Mouse (Mus musculus) intestine, embryonic 15.5 days (tissue): ENCODE data around the gene Cyyr1. TPM values are rescaled to one million over a fixed set of nuclear protein-coding genes. Genes with fewer than 3 reads are reported as not detected.
A peak's percentile ranks its signal among the peaks of the same experiment; 100 is the strongest.

Experiments
- ATAC-seq: fragments of 200-750 bp; cut with Nextera tagmentation; 2 replicates; pipeline ENCODE4 v1.8.0; 2017; ENCODE audit warnings: moderate TSS enrichment, moderate library complexity
- H3K27ac ChIP-seq: fragments of 300-500 bp; sonication (generic); 2 replicates; pipeline ENCODE4 v1.5.1; 2015; ENCODE audit warnings: mild to moderate bottlenecking, inconsistent platforms
- H3K27me3 ChIP-seq: fragments of 300-500 bp; sonication (generic); replicated peaks from 2 replicates; pipeline ENCODE4 v1.6.1; 2015; ENCODE audit warnings: inconsistent platforms
- H3K36me3 ChIP-seq: fragments of 300-500 bp; sonication (generic); 2 replicates; pipeline ENCODE4 v1.6.1; 2015; ENCODE audit warnings: inconsistent platforms
- H3K4me1 ChIP-seq: fragments of 300-500 bp; sonication (generic); replicated peaks from 2 replicates; pipeline ENCODE4 v1.6.1; 2015; ENCODE audit warnings: inconsistent platforms
- H3K4me2 ChIP-seq: fragments of 300-500 bp; sonication (generic); replicated peaks from 2 replicates; pipeline ENCODE4 v1.6.1; 2015; ENCODE audit warnings: mild to moderate bottlenecking, inconsistent platforms
- H3K4me3 ChIP-seq: fragments of 300-500 bp; sonication (generic); replicated peaks from 2 replicates; pipeline ENCODE4 v1.5.1; 2015; ENCODE audit warnings: inconsistent platforms
- H3K9ac ChIP-seq: fragments of 300-500 bp; sonication (generic); 2 replicates; pipeline ENCODE4 v1.6.1; 2015; ENCODE audit warnings: inconsistent platforms
- H3K9me3 ChIP-seq: fragments of 300-500 bp; sonication (generic); 2 replicates; pipeline ENCODE4 v1.6.1; 2016; ENCODE audit warnings: inconsistent platforms
- WGBS: fragments of 180-500 bp; shearing (Covaris S2); methylation state at CpG from one replicate; pipeline ENCODE4 v1.1.7; 2015; 5-methylcytosine and 5-hydroxymethylcytosine counted together
- polyA plus RNA-seq: library from polyadenylated mRNA; unstranded; fragments of >200 nt; fragmentation: Nextera tagmentation; extraction: Ambion mirVana; gene quantifications from 2 replicates; pipeline ENCODE4 v1.2.1, GENCODE M21; 2015

The Cyyr1 gene
- polyA plus RNA-seq, 1 experiment from 2014 or later, result 4.2 TPM

- Histone ChIP-seq H3K27ac (no peak overlapping the region), H3K9ac (no peak overlapping the region), H3K4me3 (no peak overlapping the region), H3K4me2 (no peak overlapping the region), H3K9me3 (no peaks in the 10 kb centered on the region), H3K4me1 (no peaks in the 10 kb centered on the region), H3K27me3 (no peaks in the 10 kb centered on the region), H3K36me3 (no peaks in the 10 kb centered on the region)
- ATAC-seq, result 0 out of 2 replicates have a peak, but pooled peaks have one; percentile 68
- WGBS, result 48% methylated on average over 12 of the region's 12 CpGs
Measured at GRCm38 (mm10) chr16:85527743-85528620, 25.2 kb downstream of the Cyyr1 start.

GRCm38 (mm10) chr16:85524589-85524988 lies 28.6 kb downstream of the Cyyr1 start:
- no peak for ATAC-seq
- Histone ChIP-seq H3K4me1 (no peaks in the 10 kb centered on the region), H3K4me2 (no peak overlapping the region), H3K9me3 (no peaks in the 10 kb centered on the region), H3K36me3 (no peaks in the 10 kb centered on the region), H3K27ac (no peak overlapping the region), H3K27me3 (no peaks in the 10 kb centered on the region), H3K4me3 (no peak overlapping the region), H3K9ac (no peak overlapping the region)
- WGBS, result 82% methylated on average over 8 of the region's 8 CpGs

DNA sequence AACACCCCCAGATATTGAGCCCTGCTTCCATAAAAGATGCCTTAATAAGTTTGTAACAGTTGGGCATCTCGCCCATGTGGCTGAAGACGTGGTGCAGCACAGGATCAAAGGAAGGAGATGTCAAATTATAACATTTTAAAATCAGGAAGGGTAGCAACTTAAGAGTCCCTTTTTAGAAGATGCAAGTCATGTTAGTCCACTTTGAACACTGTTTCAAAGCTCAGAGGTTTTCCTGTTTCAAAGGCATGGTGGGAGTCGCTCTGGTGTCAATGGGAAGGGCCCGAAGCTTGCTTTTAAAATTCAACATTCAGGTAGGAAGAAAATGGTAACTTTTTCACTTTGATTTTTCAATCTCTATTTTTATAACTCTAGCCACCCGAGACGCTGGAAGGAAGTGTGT lies 45.9 kb downstream of the Cyyr1 start:
- Histone ChIP-seq H3K27ac (no peak overlapping the region), H3K27me3 (no peaks in the 10 kb centered on the region), H3K4me1 (no peaks in the 10 kb centered on the region), H3K4me2 (no peak overlapping the region), H3K4me3 (no peak overlapping the region), H3K9me3 (no peaks in the 10 kb centered on the region), H3K9ac (no peak overlapping the region), H3K36me3 (no peaks in the 10 kb centered on the region)
- WGBS, result 91% methylated on average over 6 of the region's 6 CpGs
- ATAC-seq, result no peak

GRCm38 (mm10) chr16:85505108-85505507 lies 48.1 kb downstream of the Cyyr1 start:
- Histone ChIP-seq H3K9me3 (no peaks in the 10 kb centered on the region), H3K4me2 (no peak overlapping the region), H3K9ac (no peak overlapping the region), H3K27me3 (no peaks in the 10 kb centered on the region), H3K36me3 (no peaks in the 10 kb centered on the region), H3K4me1 (no peaks in the 10 kb centered on the region), H3K27ac (no peak overlapping the region), H3K4me3 (no peak overlapping the region)
- WGBS, result 70% methylated on average over 3 of the region's 3 CpGs
- no peak for ATAC-seq

GRCm38 (mm10) chr16:85503416-85503815 lies 49.8 kb downstream of the Cyyr1 start:
- Histone ChIP-seq H3K27me3 (no peaks in the 10 kb centered on the region), H3K27ac (no peak overlapping the region), H3K9ac (no peak overlapping the region), H3K9me3 (no peaks in the 10 kb centered on the region), H3K4me1 (no peaks in the 10 kb centered on the region), H3K36me3 (no peaks in the 10 kb centered on the region), H3K4me3 (no peak overlapping the region), H3K4me2 (no peak overlapping the region)
- ATAC-seq, result no peak
- WGBS, result 82% methylated on average over 5 of the region's 5 CpGs

DNA sequence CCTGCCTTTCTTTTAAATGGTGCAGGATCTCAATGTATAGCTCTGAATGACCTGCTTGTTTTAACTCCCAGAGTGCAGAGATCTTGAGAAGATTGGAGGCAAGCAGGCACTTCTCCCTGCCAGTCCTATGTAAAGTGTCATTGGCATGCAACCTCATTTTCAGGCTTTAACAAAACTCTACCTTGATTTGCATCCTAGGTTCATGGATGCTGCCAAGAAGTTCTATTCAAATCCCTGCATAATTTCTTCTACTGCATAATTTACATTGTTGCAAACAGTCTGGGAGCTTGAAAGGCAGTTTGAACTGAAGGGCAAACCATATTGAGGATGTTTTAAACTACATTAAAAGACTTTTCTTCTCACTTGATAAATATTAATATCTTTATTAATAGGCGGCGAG lies 57.4 kb downstream of the Cyyr1 start:
- H3K9me3 ChIP-seq, result no peaks in the 10 kb centered on the region
- no peaks in the 10 kb centered on the region for H3K27me3 ChIP-seq
- WGBS, result 96% methylated on average over 2 of the region's 2 CpGs
- no peak overlapping the region for H3K27ac ChIP-seq
- no peaks in the 10 kb centered on the region for H3K4me1 ChIP-seq
- ATAC-seq, result no peak
- H3K9ac ChIP-seq, result no peak overlapping the region
- no peak overlapping the region for H3K4me3 ChIP-seq
- H3K4me2 ChIP-seq, result no peak overlapping the region
- H3K36me3 ChIP-seq, result no peaks in the 10 kb centered on the region

GRCm38 (mm10) chr16:85488105-85488607 lies 65.0 kb downstream of the Cyyr1 start:
- 79% methylated on average over 5 of the region's 5 CpGs for WGBS

GRCm38 (mm10) chr16:85487266-85487665 lies 65.9 kb downstream of the Cyyr1 start:
- no peak overlapping the region for H3K4me3 ChIP-seq
- no peak overlapping the region for H3K27ac ChIP-seq
- 90% methylated on average over 7 of the region's 7 CpGs for WGBS
- no peak overlapping the region for H3K4me2 ChIP-seq
- ATAC-seq, result no peak
- no peaks in the 10 kb centered on the region for H3K9me3 ChIP-seq
- no peak overlapping the region for H3K9ac ChIP-seq
- H3K36me3 ChIP-seq, result no peaks in the 10 kb centered on the region
- no peaks in the 10 kb centered on the region for H3K27me3 ChIP-seq
- no peaks in the 10 kb centered on the region for H3K4me1 ChIP-seq

More at GRCm38 (mm10) chr16:85488105-85488607, 65.0 kb downstream of the Cyyr1 start:
- H3K27me3 ChIP-seq, result no peaks in the 10 kb centered on the region
- no peak overlapping the region for H3K4me3 ChIP-seq
- H3K4me1 ChIP-seq, result no peaks in the 10 kb centered on the region
- H3K9me3 ChIP-seq, result no peaks in the 10 kb centered on the region
- H3K9ac ChIP-seq, result no peak overlapping the region
- H3K4me2 ChIP-seq, result no peak overlapping the region
- H3K27ac ChIP-seq, result no peak overlapping the region
- no peak for ATAC-seq
- H3K36me3 ChIP-seq, result no peaks in the 10 kb centered on the region

DNA sequence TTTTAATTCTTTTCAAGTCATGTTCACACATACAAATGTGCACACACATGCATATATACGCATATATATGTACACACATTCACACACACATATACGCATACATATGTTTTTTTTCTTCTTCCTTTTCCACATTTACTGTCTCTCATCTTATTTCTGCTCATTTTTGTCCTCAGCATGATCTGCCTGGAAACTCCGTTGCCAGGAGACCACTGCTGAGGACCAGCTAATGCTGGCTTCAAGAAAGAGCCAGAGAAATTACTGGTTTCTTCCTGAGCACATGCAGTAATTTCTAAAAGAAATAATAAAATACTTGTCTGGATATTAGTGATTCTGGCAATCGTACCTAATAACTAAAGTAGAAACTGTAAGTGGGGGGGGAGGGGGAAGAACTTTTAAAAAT lies 68.6 kb downstream of the Cyyr1 start:
- Histone ChIP-seq H3K27me3 (no peaks in the 10 kb centered on the region), H3K27ac (no peak overlapping the region), H3K9ac (no peak overlapping the region), H3K4me1 (no peaks in the 10 kb centered on the region), H3K36me3 (no peaks in the 10 kb centered on the region), H3K4me3 (no peak overlapping the region), H3K9me3 (no peaks in the 10 kb centered on the region), H3K4me2 (no peak overlapping the region)
- 85% methylated on average over 4 of the region's 4 CpGs for WGBS
- ATAC-seq, result no peak

DNA sequence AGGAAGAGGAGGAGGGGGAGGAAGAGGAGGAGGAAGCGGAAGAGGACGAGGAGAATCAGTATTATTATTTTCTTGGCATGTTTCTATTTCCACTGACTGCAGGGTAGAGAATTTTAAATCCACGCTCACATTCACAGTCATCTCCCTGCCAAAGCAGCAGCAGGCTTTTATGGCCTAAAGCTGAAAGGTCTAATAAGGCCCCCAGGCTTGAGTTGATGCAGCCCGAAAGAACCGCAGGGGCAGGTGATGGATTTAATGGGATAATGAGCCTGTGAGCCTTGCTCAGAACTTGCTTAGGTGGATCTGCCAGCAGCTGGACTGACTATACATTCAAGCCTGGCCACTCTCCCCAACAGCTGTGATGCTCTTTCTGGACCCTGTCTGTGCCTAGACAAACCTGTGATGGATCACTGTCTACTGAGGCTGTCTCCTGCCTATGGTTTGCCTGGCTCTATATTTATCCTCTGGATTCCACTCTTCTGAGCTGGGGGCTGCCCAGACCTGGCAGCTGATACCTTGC lies 78.6 kb downstream of the Cyyr1 start:
- Histone ChIP-seq H3K36me3 (no peaks in the 10 kb centered on the region), H3K9me3 (no peaks in the 10 kb centered on the region), H3K4me3 (no peak overlapping the region), H3K4me2 (no peak overlapping the region), H3K9ac (no peak overlapping the region), H3K27ac (no peak overlapping the region), H3K4me1 (no peaks in the 10 kb centered on the region), H3K27me3 (no peaks in the 10 kb centered on the region)
- ATAC-seq, result no peak
- WGBS, result 57% methylated on average over 5 of the region's 5 CpGs

DNA sequence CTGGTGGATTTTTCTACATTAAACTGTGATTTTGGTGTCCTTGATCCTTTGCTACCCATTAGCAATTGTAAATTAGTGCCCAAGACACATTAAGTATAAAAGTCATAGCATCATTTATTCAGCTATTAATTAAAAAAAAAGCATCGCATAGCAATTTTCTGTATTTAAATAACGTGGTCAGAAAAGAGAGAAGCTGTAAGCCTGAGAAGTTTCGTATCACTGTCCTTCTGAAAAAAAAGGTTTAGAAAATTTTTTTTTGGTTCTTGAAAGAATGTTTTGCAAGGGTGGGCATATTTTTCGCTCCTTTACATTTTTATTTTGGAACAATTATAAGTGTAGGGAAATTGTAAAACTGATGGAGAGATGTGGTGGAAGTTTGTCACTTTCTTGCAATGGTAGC lies 83.1 kb downstream of the Cyyr1 start:
- Histone ChIP-seq H3K36me3 (no peaks in the 10 kb centered on the region), H3K27me3 (no peaks in the 10 kb centered on the region), H3K9ac (no peak overlapping the region), H3K4me1 (no peaks in the 10 kb centered on the region), H3K4me3 (no peak overlapping the region), H3K9me3 (no peaks in the 10 kb centered on the region), H3K4me2 (no peak overlapping the region), H3K27ac (no peak overlapping the region)
- ATAC-seq, result no peak
- 88% methylated on average over 4 of the region's 4 CpGs for WGBS

GRCm38 (mm10) chr16:85455043-85455442 lies 98.2 kb downstream of the Cyyr1 start:
- H3K9me3 ChIP-seq, result no peaks in the 10 kb centered on the region
- H3K36me3 ChIP-seq, result no peaks in the 10 kb centered on the region
- no peak overlapping the region for H3K27ac ChIP-seq
- 67% methylated on average over 1 of the region's 1 CpGs for WGBS
- no peak overlapping the region for H3K4me2 ChIP-seq
- H3K4me1 ChIP-seq, result no peaks in the 10 kb centered on the region
- no peak overlapping the region for H3K4me3 ChIP-seq
- no peaks in the 10 kb centered on the region for H3K27me3 ChIP-seq
- peak; percentile 61 for ATAC-seq
- H3K9ac ChIP-seq, result no peak overlapping the region

DNA sequence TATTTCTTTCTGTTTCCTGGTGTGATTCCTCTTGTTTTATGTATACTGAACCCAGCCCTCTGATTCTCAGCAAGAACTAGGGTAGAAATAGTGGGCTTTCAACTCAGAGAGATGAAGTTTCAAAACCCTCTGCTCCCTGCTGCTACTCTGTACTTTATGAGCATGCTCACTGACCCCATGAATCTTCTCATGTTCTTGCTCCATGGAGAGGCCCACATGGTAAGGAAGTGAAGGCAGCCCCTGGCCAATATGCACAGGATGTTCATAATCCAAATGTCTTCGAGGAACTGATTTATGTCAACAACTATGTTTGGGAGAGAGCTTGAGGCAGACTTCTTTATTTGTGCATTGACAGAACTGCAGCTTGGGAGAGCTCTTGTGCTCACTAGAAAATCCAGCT lies 106.9 kb downstream of the Cyyr1 start:
- ATAC-seq, result no peak
- Histone ChIP-seq H3K4me1 (no peaks in the 10 kb centered on the region), H3K4me3 (no peak overlapping the region), H3K36me3 (no peaks in the 10 kb centered on the region), H3K4me2 (no peak overlapping the region), H3K9ac (no peak overlapping the region), H3K27me3 (no peaks in the 10 kb centered on the region), H3K9me3 (no peaks in the 10 kb centered on the region), H3K27ac (no peak overlapping the region)
- WGBS, result 35% methylated on average over 1 of the region's 1 CpGs
